Mouse (Mus musculus): ENCODE results near the gene Mcm10. TPM values are rescaled to one million over a fixed set of nuclear protein-coding genes. Genes with fewer than 3 reads are reported as not detected.
A peak's percentile ranks its signal among the peaks of the same experiment; 100 is the strongest.

Mcm10 gene
- 78.2 and 92.8 TPM in 2 replicates for polyA plus RNA-seq (2016; fragmentation: Nextera tagmentation; extraction: Ambion mirVana)

DNA sequence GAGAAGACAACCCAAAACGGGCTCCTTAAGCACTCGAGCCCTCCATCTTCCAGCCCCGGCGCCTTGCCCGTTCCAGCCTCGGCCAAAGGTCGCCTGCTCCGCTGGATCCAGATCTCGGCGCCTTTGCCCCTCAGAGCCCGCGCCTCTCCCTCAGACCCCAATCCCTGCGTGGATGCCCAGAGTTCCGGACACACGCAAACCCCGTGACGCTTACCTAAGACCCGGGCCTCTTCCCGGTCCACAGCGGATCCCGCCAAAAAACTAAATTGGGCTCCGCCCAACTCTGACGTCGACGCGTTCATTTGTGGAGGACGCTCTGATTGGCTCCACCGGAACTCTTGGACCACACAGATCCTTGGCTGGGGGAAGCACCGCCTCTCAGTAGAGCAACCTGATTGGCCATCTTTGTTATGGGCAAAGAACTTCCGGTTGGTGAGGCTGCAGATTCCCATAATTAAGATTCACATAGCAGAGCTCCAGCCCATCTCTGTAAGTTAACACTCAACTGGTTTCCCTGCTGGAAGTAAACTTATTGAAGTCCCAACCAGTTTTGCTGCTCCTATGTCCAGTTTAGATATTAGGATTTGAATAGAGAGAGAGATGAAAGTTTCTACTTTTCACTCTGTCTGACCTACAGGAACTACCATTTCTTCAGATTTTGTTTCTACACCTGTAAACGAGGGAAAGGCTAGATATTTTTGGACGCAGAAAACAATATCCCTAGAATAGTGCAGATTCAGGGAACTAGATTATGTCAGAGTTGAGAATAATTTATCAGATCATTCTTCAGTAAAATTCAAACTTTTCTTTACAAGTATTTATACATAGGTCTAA, at the start of gene Mcm10:
Gene Mcm10 (minus strand): TSS at position 301 of the 834 bp plus-strand sequence.
- Histone ChIP-seq H3K27ac (peak within 1 kb of the TSS; percentile 91), H3K9me3 (replicated peaks) (no peaks in the 10 kb centered on the region), H3K4me3 (peak within 1 kb of the TSS; percentile 81), H3K27me3 (ENCODE audit: low read depth, poor library complexity, severe bottlenecking) (no peaks in the 10 kb centered on the region), H3K4me1 (peaks cover 10% of the 10 kb centered on the region), H3K36me3 (peaks cover 30% of the 10 kb centered on the region)
- peak; percentile 94 for DNase-seq (ENCODE audit: low spot score)
- 4% methylated on average over 32 of the region's 32 CpGs for WGBS

- no peak for DNase-seq (ENCODE audit: low spot score)
- no peak overlapping the region for H3K4me3 ChIP-seq
- no peaks in the 10 kb centered on the region for H3K9me3 ChIP-seq (replicated peaks)
- peaks cover 9% of the 10 kb centered on the region; the same call in 1 of the 2 replicates for H3K27me3 ChIP-seq (ENCODE audit: low read depth, poor library complexity, severe bottlenecking)
- H3K4me1 ChIP-seq = peaks cover 24% of the 10 kb centered on the region
- 66% methylated on average over 8 of the region's 8 CpGs for WGBS
- H3K27ac ChIP-seq = no peak overlapping the region
- no peaks in the 10 kb centered on the region for H3K36me3 ChIP-seq
These were observed 48.6 kb upstream of the Mcm10 start for GRCm38 (mm10) chr2:5061133-5061708.

DNA sequence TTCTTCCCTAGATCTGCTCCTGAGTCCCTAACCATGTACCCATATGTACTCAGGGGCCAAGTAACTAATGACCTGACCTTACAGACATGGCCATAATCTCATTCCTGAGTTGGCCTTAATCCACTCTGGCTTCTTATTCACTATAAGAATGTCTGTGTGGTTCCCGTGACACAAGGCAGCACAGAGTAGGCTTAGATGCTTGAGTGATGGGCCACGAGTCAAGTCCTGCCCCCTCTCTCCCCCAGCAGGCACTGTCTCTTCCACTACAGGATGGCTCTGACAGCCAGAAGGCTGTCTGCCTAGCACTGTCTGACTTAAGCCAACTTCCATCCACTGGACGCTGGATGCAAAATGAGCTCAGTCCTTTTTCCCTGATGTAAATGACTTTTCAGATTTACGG, 47.4 kb upstream of the Mcm10 start:
- 86% methylated on average over 4 of the region's 4 CpGs for WGBS
- Histone ChIP-seq H3K4me3 (no peak overlapping the region), H3K36me3 (no peaks in the 10 kb centered on the region), H3K4me1 (peaks cover 24% of the 10 kb centered on the region), H3K27me3 (ENCODE audit: low read depth, poor library complexity, severe bottlenecking) (peaks cover 9% of the 10 kb centered on the region; the same call in 1 of the 2 replicates), H3K27ac (no peak overlapping the region), H3K9me3 (replicated peaks) (no peaks in the 10 kb centered on the region)
- DNase-seq (ENCODE audit: low spot score) = no peak

DNA sequence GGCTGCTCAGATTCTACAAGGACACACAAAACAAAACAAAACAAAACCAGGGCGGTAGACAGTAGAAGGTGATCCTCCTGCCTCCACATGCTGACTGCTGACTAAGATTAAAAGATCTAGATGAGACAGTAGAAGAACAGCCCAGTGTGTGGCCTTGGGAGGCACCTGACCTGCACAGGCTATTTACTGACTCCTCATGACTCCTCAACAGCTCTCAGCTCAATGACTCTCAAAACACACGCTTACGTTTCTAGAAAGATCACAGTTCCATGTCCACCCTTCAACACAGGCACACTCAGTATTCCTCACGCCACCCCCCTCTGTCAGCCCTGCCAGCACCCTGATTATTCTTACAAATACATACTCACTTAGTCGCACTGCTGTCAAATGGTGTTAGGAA, 45.8 kb upstream of the Mcm10 start:
- 91% methylated on average over 5 of the region's 5 CpGs for WGBS
- Histone ChIP-seq H3K27me3 (ENCODE audit: low read depth, poor library complexity, severe bottlenecking) (peaks cover 9% of the 10 kb centered on the region; the same call in 1 of the 2 replicates), H3K4me3 (no peak overlapping the region), H3K27ac (no peak overlapping the region), H3K9me3 (replicated peaks) (no peaks in the 10 kb centered on the region), H3K36me3 (no peaks in the 10 kb centered on the region), H3K4me1 (peaks cover 14% of the 10 kb centered on the region)
- no peak for DNase-seq (ENCODE audit: low spot score)

- WGBS = 97% methylated on average over 2 of the region's 2 CpGs
- no peak overlapping the region for H3K4me3 ChIP-seq
- H3K27ac ChIP-seq = no peak overlapping the region
- H3K36me3 ChIP-seq = peaks cover 10% of the 10 kb centered on the region
- DNase-seq (ENCODE audit: low spot score) = no peak
- H3K27me3 ChIP-seq (ENCODE audit: low read depth, poor library complexity, severe bottlenecking) = no peaks in the 10 kb centered on the region
- H3K4me1 ChIP-seq = peaks cover 23% of the 10 kb centered on the region
- H3K9me3 ChIP-seq (replicated peaks) = no peaks in the 10 kb centered on the region; the same call in 1 of the 2 replicates
These were observed 38.0 kb upstream of the Mcm10 start for GRCm38 (mm10) chr2:5050562-5050961.

DNA sequence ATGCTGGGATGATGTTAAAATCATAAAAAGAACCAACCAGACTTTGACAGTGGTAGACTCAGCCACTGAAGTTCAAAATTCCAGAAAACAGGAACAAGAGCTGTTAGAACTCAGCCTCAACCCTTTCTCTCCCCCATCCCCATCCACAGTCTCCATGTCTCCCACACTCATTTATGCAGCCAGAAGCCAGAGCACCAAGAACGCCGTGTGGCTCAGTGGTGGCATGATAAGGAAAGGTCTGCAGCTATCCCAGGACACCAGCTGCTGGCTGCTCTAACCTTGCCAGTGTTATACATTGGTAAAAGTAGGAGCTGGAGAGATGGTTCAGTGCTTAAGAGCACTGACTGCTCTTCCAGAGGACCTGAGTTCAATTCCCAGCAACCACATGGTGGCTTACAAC, 34.4 kb upstream of the Mcm10 start:
- 82% methylated on average over 2 of the region's 2 CpGs for WGBS
- H3K4me1 ChIP-seq = peaks cover 47% of the 10 kb centered on the region
- DNase-seq (ENCODE audit: low spot score) = no peak

DNA sequence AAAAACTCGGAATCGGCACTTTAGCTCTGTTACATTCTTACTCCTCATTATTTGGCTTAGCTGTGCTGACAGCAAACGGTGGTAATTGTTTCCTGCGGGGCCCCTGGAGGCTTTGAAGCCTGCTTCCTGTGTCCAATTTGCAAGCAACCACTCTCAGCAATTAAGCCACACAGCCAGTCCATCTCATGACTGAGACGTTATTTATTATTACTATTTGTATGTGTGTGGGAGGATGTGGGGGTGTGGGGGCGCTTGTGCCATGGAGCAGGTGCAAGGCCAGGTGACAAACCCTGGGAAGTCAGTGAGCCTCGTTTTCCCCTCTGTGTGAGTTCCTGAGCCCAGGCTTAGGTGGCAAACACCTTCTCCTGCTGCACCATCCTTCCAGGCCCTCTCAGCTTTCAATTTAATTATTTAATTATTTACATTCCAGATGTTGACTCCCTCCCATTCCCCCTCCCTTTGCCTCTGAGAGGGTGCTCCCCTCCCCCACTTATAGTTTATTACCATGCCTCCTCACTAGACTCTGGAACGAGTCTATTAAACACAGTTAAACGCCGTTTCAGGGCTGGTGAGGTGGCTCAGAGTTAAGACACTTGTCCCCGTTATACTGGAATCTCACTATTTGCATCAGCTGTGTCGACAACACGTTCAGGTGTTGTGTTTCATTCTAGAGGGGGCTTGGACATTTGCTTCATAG, 32.8 kb upstream of the Mcm10 start:
- 14% methylated on average over 13 of the region's 13 CpGs for WGBS
- H3K4me1 ChIP-seq = peaks cover 47% of the 10 kb centered on the region
- no peaks in the 10 kb centered on the region for H3K9me3 ChIP-seq (replicated peaks)
- peak overlapping the region; percentile 78 for H3K27ac ChIP-seq
- H3K4me3 ChIP-seq = peak overlapping the region; percentile 25
- H3K27me3 ChIP-seq (ENCODE audit: low read depth, poor library complexity, severe bottlenecking) = no peaks in the 10 kb centered on the region
- H3K36me3 ChIP-seq = 0 out of 2 replicates have a peak, but pooled peaks cover 3% of the 10 kb centered on the region
- DNase-seq (ENCODE audit: low spot score) = peak; percentile 82

More for the DNA sequence above, 34.4 kb upstream of the Mcm10 start:
- Histone ChIP-seq H3K36me3 (peaks cover 5% of the 10 kb centered on the region; the same call in 1 of the 2 replicates), H3K27me3 (ENCODE audit: low read depth, poor library complexity, severe bottlenecking) (no peaks in the 10 kb centered on the region), H3K4me3 (no peak overlapping the region), H3K27ac (no peak overlapping the region), H3K9me3 (replicated peaks) (no peaks in the 10 kb centered on the region)

DNA sequence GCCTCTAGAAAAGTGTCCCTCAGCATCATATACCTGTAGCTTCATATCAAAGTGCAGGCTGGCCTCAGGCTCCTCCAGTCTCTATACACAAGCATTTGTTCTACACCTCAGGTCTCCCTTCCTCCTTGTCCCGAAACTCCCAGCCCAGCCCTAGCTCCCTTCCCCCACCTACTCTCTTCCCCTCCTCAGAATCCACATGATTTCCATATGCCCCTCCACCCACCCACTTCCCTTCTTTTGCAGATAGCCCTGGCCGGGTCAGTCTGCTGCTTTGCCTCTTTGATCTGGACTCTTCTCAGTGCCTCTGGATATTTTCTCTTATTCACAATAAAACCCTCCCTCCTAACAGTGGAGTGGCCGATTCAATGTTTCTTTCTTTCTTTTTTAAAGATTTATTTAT, 31.7 kb upstream of the Mcm10 start:
- DNase-seq (ENCODE audit: low spot score) = no peak
- H3K4me3 ChIP-seq = no peak overlapping the region
- H3K27me3 ChIP-seq (ENCODE audit: low read depth, poor library complexity, severe bottlenecking) = no peaks in the 10 kb centered on the region
- no peaks in the 10 kb centered on the region for H3K9me3 ChIP-seq (replicated peaks)
- H3K36me3 ChIP-seq = 0 out of 2 replicates have a peak, but pooled peaks cover 3% of the 10 kb centered on the region
- H3K4me1 ChIP-seq = peaks cover 43% of the 10 kb centered on the region
- peak overlapping the region; percentile 46 for H3K27ac ChIP-seq
- 23% methylated on average over 3 of the region's 3 CpGs for WGBS

- no peak for DNase-seq (ENCODE audit: low spot score)
- Histone ChIP-seq H3K4me1 (peaks cover 43% of the 10 kb centered on the region), H3K27ac (no peak overlapping the region), H3K4me3 (no peak overlapping the region), H3K36me3 (0 out of 2 replicates have a peak, but pooled peaks cover under 1% of the 10 kb centered on the region), H3K9me3 (replicated peaks) (no peaks in the 10 kb centered on the region), H3K27me3 (ENCODE audit: low read depth, poor library complexity, severe bottlenecking) (no peaks in the 10 kb centered on the region)
- WGBS = 83% methylated on average over 2 of the region's 2 CpGs
These were observed 30.8 kb upstream of the Mcm10 start for GRCm38 (mm10) chr2:5043476-5043761.

DNA sequence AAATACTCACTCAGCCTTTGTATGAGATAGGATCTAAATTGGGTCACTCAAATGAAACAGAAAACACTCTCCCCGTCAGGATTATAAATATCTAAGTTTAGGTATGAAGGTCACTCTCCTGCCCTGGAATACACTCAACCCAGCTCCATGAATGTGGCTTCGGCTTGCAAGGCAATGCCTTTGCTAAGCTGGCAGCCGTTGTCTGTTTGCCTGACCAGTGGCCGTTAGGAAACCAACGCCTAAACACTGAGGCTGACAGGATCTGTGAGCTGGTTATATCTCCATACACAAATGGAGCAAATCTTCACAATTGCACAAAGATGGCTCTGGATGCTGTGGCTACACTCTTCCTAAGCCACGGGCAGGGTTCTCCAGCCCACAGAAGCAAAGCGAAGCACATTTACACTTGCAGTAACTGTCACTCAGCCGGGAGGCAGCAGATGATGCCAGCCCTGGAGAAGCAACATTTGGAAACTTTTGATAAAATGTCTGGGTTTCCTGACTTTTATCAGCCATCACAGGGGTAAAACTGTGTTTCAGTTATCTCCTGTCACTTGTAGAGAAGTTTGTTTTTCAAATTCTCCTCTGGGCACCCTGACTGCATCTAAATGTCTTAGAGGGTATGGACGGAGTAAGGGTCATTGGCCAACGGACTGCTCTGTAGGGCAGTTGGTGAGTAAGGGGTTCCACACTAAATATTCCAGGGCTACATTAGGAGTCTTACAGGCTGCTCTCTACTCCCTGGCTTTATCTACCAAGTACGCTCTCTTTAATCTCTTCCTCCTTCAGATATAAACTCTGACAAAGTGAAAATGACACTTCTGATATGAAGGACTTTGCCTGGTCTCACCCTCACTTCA, 30.3 kb upstream of the Mcm10 start:
- no peaks in the 10 kb centered on the region for H3K27me3 ChIP-seq (ENCODE audit: low read depth, poor library complexity, severe bottlenecking)
- H3K4me3 ChIP-seq = no peak overlapping the region
- H3K4me1 ChIP-seq = peaks cover 43% of the 10 kb centered on the region
- WGBS = 74% methylated on average over 11 of the region's 11 CpGs
- no peak for DNase-seq (ENCODE audit: low spot score)
- H3K27ac ChIP-seq = no peak overlapping the region
- H3K36me3 ChIP-seq = no peaks in the 10 kb centered on the region
- H3K9me3 ChIP-seq (replicated peaks) = no peaks in the 10 kb centered on the region

DNA sequence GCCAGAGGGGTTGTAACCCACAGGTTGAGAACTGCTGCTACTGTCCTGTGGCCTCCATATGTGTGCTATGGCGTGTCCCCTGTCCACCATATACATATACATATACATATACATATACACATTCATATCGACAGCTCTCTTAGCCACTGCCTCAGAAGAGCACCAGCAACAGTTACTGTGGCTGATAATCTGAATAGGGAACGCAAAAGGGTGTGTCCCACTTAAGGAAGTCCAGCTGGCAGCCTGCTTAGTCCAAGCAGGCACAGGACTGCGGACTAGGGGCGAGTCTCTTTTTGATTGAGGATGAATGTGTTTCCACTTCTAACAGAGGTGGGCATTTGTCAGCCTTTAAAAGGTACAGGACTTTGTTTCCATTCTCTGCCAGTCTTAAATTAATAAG, 29.3 kb upstream of the Mcm10 start:
- H3K4me3 ChIP-seq = no peak overlapping the region
- no peaks in the 10 kb centered on the region for H3K9me3 ChIP-seq (replicated peaks)
- H3K4me1 ChIP-seq = peaks cover 35% of the 10 kb centered on the region
- WGBS = 89% methylated on average over 5 of the region's 5 CpGs
- H3K27ac ChIP-seq = no peak overlapping the region
- no peaks in the 10 kb centered on the region for H3K36me3 ChIP-seq
- no peaks in the 10 kb centered on the region for H3K27me3 ChIP-seq (ENCODE audit: low read depth, poor library complexity, severe bottlenecking)
- DNase-seq (ENCODE audit: low spot score) = no peak
